Mouse (Mus musculus) right cerebral cortex, postnatal 4 days (tissue): Measurements from ENCODE around the gene Gdpd1.

Experiments used
- DNase-seq: peaks from one replicate; pipeline ENCODE4 v3.0.0-alpha.2; 2022

The Gdpd1 gene

DNA sequence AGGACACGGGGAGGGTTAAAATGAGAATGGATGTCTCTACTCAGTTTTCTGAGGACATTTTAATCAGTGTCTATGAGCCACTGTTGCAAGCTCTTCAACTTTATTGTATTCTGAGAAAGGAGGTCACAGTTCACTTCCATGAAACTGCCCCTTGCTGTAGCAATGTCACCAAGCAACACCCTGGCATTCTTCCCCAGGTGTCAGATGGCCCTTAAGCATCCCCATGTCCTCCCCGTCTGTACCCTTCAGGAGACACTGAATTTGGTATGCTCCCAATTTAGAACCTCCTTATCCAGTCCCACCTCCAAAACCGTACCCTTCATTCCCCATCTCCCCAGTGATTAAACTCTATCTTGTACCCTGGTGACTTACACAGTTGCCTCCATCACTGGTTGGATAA is 88.9 kb downstream of the Gdpd1 start:
- DNase-seq, result no peak
